ENCODE assay signal across 14 mouse cellular contexts in the genomic region with DNA sequence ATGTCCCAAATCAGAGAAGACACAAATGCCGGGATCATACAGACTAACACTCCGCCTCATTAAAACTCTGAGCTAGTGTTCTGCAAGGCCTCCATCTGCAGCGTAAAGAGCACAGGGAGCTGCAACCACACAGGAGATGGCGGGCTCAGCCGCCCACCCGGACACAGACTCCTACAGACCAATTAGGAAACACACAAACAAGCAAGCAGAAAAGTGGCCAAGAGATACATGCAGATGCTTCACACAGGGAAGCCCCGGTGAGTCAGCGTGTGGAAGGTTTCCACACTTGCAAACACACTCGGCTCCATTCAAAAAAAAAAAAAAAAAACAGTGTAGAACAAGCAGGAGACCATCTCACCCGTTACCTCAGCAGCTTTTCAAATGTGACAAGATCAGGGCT.
DNase-seq lines count a peak whose midpoint lies in the region; ATAC-seq lines count a peak whose summit lies in the region.
"Had no signal": no experiment of that assay in that cellular context is flagged by ENCODE, and none has a peak within 500 bp of the region (broad histone marks: within the 10 kb centered on the region; RNA-seq: fewer than 3 reads in every experiment).

No protein-coding gene starts in this region.

- DNase-seq in heart, adult 11 months: peak; percentile 42
- no peak for DNase-seq in heart, adult 8-10 months (ENCODE audit: low spot score)
- DNase-seq in right cerebral cortex, adult 2 months (ENCODE audit: low spot score in 2 of 2): peak; percentile 54 to 62
- DNase-seq in right cerebral cortex, postnatal 4 days: no peak
- DNase-seq in cerebellum, adult 8-10 months: peak; percentile 25
- no peak for DNase-seq in ovary, adult 18-20 months (ENCODE audit: low spot score)
- DNase-seq: adrenal gland, postnatal 10 days; gastrocnemius, postnatal 36 days; heart, postnatal 36 days; lung, adult 2 months; lung, postnatal 36 days had no signal

- ATAC-seq in megakaryocyte progenitor cell, adult 5-6 weeks (replicated peaks; ENCODE audit: poor library complexity): no peak
- ATAC-seq: hindbrain, embryonic 16.5 days; intestine, postnatal 0 days had no signal

Comparison
In these comparisons a context has a peak if more than half of its experiments do, and no peak if none do; other contexts are left out.
1. DNase-seq: peak in heart, adult 11 months (single experiment), right cerebral cortex, adult 2 months (2 of 2) and cerebellum, adult 8-10 months (single experiment); none in heart, adult 8-10 months (single experiment), right cerebral cortex, postnatal 4 days (single experiment) and ovary, adult 18-20 months (single experiment).